Mouse (Mus musculus): Measurements from ENCODE around the gene Exph5.

Exph5 gene

GRCm38 (mm10) chr9:53301269-53301720 is at the start of gene Exph5:
Gene Exph5 (plus strand): TSS chr9:53301670.
- peak; percentile 74 for DNase-seq

GRCm38 (mm10) chr9:53254368-53254767 is 47.1 kb upstream of the Exph5 start:
- DNase-seq, result peak; percentile 86

GRCm38 (mm10) chr9:53256690-53257305 is 44.7 kb upstream of the Exph5 start:
- DNase-seq, result no peak

DNA sequence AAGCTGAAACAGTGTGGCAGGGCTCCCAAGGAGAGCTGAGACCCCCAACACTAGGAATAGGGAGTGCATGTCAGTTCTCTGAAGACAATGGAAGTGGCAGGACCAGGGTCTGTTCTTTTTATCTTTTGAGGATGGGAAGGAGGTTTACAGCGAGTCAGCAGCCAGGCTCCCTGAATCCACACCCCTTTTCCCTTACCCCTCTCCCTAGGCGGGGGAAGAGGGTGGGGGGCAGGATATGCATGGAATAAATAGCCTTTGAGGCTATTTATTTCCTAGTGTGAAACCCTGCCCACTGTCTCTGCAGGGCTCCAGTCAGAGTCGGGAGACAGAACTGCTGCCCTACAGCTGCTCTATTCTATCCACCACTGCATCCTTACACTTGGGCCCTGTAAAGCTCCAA is 43.7 kb upstream of the Exph5 start:
- no peak for DNase-seq

GRCm38 (mm10) chr9:53258199-53258598 is 43.3 kb upstream of the Exph5 start:
- DNase-seq, result no peak

DNA sequence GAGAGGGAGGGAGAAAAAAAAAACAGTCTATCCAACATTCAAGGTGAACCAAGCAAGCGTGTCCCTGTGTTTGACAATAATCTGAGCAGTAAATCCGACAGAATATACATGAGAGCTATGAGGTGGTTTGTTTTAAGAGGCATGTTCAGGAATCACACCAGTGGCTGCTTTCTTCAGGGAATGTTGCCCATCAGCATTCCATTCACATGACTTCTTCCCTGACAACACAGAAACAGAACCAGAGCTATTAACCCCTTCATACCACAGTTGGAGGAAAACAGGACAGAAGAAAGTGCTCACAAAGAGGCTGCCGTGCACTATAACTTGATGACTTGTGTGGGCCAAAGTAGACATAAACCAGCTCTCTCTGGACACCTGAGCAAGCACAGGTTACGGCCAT is 37.1 kb upstream of the Exph5 start:
- peak; percentile 41 for DNase-seq

DNA sequence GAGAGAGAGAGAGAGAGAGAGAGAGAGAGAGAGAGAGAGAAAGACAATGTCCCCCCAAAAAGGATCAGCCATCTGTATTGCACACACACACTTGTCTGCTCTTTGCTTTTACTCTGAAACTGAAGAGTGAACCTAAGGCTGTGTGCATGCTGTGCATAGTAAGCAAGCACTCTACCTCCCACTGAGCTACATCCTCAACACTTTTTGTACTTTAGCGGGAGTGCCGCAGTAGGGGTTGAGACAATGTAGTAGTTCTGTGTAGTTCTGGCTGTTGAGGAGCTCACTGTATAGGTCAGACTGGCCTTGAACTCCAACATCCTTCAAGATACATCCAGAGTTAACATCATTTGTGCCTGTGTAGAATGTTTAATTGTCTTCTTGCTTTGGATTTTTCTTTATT is 35.9 kb upstream of the Exph5 start:
- no peak for DNase-seq

- no peak for DNase-seq
Observed at GRCm38 (mm10) chr9:53268036-53268435, 33.4 kb upstream of the Exph5 start.

GRCm38 (mm10) chr9:53268731-53269465 is 32.6 kb upstream of the Exph5 start:
- DNase-seq, result peak; percentile 44

GRCm38 (mm10) chr9:53269466-53269755 is 32.1 kb upstream of the Exph5 start:
- DNase-seq, result no peak

- no peak for DNase-seq
Observed at GRCm38 (mm10) chr9:53271281-53272022, 30.0 kb upstream of the Exph5 start.

DNA sequence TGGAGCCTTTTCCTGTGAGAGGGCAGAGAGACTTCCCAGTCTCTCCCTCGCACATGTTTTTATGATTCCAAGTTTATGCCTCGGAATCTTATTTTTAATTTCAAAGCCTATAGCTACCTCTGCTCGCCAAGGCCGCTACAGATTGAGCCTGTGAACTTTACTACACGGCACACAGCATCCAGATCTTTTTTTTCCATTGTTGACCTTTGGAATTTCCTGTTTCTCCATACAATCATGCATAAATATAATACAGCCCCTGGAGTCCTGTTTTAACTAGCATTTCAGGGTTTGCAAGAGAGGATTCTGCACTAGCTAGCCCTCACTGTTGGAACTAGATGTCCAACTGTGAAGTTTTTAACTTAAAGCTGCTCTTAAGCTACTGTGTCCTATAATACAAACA is 29.3 kb upstream of the Exph5 start:
- no peak for DNase-seq

DNA sequence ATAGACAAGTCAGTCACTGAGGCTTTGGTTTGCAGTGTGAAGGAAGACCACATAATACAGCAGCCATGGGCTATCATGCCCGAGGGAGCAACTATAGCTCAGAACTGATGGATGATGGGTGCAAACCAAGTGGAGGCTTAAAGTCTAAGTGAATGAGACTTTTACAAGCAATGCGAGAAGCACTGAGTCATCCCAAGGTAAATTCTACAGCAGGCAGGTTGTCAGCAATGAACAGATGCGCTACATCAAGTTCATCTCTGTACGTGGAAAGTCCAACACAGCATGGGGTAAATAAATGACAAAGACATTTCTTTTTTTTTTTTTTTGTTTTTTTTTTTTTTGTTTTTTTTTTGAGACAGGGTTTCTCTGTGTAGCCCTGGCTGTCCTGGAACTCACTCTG is 28.8 kb upstream of the Exph5 start:
- DNase-seq, result no peak

- DNase-seq, result no peak
Observed at GRCm38 (mm10) chr9:53276381-53276780, 25.1 kb upstream of the Exph5 start.

DNA sequence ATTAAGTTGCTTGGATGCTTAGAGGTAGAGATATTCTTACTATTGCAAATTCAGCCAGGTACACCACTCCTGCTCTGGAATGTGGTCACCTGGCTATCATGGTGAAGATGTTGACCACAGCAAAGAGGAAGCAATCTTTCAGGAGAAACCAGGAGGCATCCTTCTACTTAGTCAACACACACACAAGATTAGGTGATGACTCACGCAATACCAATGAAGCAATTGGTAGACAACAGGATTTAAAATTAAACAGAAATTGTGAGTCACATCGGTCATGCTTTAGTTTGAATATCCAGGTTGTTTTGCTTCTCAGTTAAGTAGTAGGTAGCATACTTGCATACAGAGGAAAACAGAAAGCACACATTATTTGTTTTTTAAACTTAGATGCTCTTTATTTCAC is 22.5 kb upstream of the Exph5 start:
- no peak for DNase-seq

DNA sequence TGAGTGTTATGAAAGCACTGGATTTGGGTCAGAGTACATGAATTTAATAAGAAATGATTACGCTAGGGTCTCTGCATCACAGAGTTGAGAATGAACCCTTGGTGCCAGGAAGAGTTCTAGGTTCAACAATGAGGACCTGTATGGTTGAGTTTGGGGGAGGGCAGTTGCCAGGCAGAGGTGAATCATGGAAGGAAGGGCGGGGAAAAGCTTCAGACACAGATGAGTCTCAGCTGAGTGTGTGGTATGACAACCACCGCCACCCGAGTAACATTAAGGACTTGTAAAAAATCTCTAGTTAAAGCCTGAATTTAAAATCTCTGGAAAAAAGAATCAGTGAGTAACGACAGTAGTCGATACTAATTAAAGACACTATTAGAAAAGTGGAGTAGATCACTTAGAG is 14.7 kb upstream of the Exph5 start:
- DNase-seq, result no peak

- DNase-seq, result peak; percentile 7
Observed at GRCm38 (mm10) chr9:53290006-53290405, 11.5 kb upstream of the Exph5 start.

GRCm38 (mm10) chr9:53292833-53293232 is 8.6 kb upstream of the Exph5 start:
- no peak for DNase-seq

DNA sequence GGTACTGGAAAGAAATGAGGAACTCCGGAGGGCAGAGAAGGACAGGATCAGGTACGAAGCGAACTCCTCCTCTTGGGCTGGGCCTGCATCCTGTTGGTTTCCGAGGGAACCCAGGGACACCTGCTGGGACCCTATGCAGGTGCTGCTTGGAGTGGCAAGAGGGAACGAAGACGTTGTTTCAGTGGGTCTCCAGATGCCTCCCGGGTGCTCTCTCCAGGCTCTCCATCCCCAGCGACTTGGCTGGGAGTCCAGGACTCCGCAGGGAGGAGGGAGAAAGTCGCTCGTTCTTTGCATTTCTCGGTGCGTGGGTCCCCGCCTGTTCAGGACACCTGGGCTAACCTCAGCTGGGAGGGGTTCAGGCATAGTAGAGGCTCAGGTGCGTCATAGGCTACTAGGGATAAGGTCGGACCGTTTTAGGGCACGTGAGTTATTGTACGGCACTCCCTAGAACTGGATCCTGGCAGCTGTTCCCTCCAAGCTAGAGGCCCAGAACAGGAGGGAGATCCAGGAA is 386 bp downstream of the Exph5 start:
- DNase-seq, result peak; percentile 10

DNA sequence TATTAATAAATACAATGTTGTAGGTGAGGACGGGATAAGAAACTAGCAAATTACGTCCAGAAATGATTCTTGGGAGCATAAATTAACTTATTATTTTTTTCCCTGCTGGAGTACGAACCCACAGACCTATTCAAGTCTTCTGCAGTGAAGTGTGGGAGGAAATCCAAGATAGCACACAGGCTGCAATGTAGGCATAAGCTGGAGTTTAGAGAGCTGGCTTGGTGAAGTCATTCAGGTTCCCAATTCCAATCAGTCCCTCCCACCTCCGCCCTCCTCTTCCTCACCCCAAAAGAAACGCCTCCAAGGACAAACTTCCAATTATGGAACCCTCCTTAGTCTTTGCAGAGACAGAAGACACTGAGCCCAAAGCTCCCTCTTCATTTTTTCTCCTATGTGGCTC is 945 bp downstream of the Exph5 start:
- no peak for DNase-seq

- DNase-seq, result no peak
Observed at GRCm38 (mm10) chr9:53307904-53308303, 6.4 kb downstream of the Exph5 start.

- DNase-seq, result no peak
Observed at GRCm38 (mm10) chr9:53312981-53313380, 11.5 kb downstream of the Exph5 start.

- peak; percentile 32 for DNase-seq
Observed at GRCm38 (mm10) chr9:53320894-53321650, 19.6 kb downstream of the Exph5 start.

All from kidney, postnatal 14 days (tissue).